Mouse (Mus musculus) T-helper 2 cell (primary cell): ENCODE measurements around the gene Nlgn2.

Source experiments
- in situ Hi-C: fragments of 300-600 bp; cut with MboI, MseI; formaldehyde crosslinking; loops from one replicate; pipeline ENCODE4 v1.15.1; 2025; ENCODE audit warnings: high pct_unique_total_duplicates

The Nlgn2 gene

DNA sequence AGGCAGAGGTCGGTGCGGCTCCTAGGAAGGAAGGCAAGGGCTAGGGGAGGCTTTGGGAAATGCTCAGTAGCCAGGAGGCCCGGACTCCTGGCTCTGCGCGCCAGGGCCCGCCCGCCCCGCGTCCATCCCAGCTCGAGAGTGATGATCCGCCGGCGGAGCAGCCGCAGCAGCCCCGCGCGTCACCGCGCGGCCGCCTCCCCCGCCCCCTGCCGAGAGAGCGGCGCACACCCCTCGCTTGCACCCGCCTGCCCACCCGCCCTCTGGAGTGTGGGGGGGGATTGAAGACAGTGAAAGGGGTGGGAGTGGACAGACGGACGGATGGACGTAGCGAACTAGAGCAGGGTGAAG lies at the start of gene Nlgn2:
TSS of gene Nlgn2 (minus strand) at position 181 of the 348 bp plus-strand sequence.
- in situ Hi-C loops, result loop anchor here (5.0 kb wide), 1 partner anchor 40 kb away; the partner anchor contains the start of gene Chrnb1

DNA sequence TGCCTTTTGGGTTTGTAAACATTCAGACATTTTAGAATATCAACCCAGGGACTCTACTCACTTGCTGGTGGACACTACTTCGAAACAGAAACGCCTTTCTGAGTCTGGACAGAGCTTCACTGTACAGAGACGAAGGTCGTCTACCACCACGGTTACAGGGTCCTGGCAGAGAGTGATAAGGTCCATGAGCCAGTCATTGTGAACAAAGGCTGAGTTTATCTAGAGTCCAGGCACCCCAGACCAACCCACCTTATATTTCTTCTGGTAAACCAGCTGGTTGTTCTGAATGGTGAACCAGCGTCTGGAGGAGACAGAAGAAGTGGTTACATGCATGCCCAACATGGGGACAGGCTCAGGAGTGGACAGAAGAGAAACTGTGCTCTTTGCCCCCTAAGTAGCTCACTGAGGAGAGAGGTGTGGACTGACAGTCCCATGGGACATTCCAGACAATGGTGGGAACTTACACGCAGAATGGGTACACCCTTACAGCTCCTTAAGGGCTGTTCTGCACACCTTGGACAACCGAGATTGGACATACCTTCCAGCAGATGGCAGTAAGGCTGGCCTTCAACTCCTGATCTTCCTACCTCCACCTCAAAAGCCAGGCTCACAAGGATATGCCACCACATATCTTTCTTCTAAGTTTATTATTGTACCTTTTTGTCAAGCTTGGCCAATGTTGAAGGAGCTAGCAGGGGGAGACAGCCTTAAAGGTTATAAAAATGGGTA lies 49.5 kb upstream of the Nlgn2 start:
- in situ Hi-C loops, result no loop called here

DNA sequence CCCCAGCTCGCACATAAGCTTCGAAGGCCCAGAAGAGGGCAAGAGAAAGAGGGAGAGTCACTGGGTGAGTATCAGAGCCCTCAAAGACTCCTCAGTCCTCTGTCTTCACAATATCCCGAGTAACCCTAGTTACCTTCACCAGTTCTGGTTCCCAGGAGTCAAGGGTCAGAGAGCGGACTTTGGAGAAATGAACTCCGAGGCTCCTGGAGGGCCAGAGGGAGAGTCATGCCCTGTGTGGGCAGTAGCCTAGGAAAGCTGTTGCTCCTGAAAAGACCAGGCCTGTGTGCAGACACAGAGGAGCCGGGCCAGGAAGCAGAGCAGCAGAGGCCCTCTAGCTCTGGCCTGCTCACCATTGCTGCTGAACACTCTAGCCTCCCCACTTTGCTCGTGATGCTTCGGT lies 47.1 kb upstream of the Nlgn2 start:
- in situ Hi-C loops, result no loop called here

DNA sequence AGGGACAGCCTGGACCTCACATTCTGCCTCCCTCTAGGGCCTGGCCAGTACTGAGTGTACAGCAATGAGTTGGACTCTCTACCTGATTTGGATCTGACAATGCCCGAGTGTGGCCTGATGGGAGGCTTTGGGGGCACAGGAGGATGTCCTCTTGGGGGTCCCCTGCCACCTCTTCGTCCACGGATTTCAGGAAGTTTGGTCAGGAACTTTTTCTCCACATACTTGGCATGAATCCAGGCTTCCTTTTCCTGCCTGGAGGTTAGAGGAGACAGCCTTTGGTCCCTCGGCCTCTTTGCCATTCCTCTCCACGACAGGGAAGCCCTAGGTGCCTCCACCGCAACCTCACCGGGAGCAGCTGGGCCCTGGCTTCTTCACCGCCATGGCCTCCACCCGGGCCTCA lies 46.7 kb upstream of the Nlgn2 start:
- in situ Hi-C loops, result no loop called here

DNA sequence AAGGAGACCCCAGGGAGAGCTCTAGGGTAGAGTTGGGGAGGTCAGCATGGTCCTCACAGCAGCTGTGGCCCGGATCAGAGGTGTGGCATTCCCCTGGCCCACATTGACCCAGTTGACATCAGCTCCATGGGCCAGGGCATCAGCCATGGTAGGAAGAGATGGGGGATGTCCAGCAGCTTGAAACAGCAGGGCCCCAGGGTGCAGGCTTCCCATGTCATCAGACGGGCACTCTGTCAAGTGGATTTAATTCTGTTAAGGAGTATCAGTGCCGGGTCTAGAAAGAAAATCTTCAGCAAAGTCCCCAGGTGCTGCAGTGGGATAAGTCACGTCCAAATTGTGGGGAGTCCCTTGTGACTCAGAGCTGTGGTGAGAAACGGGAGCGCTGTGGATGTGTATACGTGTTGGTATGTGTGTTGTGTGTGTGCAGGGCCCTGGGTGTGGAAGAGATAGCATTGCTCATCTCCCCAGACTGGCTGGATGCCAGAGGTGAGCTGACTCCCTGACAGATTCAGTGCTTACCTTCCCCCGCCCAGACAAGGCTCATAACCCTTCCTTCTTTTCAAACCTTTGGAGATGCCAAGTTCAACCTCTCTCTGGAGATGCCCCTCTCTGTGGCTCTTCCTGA lies 46.1 kb upstream of the Nlgn2 start:
- in situ Hi-C loops, result no loop called here

DNA sequence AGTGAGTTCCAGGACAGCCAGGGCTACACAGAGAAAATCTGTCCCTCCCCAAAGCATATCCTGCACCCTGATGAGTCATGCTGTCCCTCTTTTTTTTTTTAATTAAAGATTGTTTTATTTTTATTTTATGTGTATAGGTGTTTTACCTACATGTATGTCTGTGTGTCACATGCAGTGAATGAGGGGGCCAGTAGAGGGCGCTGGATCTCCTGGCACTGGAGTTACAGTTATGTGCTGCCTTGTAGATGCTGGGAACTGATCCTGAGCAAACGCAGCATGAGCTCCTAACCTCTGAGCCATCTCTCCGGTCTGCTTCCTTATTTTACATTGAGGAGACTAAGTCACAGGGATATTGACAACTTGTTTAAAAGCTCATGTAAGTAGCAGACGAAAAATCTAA lies 45.5 kb upstream of the Nlgn2 start:
- in situ Hi-C loops, result no loop called here

DNA sequence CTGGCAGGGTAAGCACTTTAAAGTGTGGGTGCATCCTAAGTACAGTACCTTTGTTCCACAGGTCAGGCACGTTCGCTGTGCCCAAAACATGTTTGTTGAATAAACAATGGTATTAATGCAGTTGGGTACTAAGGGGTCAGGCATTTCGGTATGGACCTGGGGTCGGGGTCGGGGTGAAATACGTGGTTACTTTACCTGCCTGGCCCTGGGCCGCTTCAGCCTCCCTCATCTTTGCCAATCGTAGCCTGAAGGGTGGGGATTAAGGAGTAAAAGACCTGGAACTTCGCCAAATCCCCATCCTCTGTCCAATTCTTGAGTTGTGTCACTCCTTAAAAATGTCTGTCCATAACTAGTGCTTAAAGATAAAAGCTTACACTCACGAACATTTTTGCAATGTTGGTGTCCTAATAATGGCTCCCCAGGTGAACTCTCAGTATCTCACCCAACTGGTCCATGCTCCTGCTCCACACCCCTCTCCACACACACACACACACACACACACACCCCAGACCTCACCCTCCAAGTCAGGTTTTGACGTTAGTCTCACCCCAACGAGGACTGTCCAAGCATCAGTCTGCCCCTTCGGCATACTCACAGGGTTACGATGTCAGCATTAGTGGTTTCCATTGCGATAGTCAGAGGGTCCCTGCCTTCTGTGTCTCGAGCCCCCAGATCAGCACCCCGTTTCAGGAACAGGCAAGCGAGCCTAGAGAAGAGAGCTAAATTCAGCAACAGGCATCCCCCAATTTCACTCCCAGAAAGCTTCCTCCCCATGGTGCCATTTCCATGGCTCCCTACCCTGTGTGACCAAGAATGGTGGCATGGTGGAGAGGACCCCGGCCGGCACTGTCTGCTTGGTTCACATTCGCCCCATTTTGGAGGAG lies 44.4 kb upstream of the Nlgn2 start:
- in situ Hi-C loops, result no loop called here

DNA sequence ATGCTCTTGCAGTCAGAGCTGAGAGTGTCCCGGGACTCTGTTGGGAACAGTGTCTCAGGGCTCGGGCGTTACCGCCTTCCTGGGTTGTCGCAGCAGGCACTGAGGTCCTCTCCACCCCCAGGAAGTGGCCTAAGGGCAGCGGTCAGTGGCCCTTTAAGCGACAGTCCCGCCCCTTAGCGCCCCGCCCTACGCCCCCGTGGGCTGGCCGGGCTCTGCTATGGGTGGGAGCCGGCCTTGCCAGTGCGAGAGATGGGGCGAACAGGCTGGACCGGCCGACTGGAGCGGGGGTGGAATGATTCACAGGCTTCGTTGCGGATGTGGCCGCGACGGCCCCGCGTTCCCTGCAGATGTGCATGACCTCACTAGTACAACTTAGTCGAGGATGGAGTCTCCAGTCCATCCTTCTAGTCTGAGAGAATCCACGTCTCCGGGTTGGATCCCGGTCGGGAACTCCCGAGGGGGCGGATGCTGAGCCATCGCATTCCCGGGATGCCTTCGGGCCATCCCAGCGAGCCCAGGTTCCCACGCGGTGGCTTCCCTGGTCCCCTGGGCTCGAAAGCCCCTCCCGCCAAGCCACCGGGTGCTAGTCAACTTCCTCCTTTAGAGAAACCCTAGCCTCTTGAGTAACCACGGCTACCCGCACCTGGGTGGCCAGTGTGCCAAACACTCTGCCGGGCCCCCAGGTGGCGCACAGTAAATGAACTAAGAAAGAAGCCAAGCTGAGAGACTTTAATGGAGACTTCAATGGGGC lies 43.4 kb upstream of the Nlgn2 start, which contains the start of gene Kctd11:
TSS of gene Kctd11 (minus strand) at position 554 of the 751 bp plus-strand sequence.
- in situ Hi-C loops, result no loop called here

DNA sequence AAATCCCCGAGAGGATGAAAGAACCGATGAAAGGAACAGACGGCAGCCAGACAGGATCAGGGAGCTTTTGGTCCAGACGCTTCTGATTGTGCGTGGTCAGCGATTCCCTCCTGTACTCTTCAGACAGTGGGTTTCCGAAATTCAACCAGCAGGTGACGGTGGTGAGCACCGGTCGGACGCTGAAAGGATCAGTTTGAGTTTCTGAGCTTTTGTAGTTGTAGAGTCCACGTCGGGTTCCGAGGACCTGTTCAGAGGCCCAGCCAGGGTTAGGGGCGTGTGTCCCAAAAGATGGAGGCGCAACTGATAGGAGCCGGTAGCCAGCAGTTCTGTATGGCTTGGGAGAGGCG lies 42.9 kb upstream of the Nlgn2 start:
- in situ Hi-C loops, result no loop called here

DNA sequence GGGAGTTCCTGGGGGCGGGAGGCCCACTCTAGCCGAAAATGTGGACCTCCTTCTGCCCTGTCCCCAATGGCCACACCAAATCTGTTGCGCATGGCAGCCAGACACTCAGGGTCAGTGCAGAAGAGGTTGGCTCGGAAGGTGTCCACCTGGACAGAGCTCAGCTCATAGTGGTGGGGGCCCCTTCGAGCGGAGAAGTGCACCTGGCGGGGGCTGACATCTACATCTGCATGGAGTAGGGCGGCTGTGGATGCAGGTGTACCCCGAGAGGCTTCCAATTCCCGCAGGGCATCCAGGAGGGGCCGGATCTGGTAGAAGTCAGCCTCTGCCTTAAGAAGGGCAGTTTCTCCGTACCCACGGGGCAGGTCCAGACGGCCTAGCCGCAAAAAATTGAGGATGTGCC lies 42.1 kb upstream of the Nlgn2 start:
- in situ Hi-C loops, result loop anchor here (5.0 kb wide), 1 partner anchor 77 kb away; the partner anchor contains the start of gene Fgf11

DNA sequence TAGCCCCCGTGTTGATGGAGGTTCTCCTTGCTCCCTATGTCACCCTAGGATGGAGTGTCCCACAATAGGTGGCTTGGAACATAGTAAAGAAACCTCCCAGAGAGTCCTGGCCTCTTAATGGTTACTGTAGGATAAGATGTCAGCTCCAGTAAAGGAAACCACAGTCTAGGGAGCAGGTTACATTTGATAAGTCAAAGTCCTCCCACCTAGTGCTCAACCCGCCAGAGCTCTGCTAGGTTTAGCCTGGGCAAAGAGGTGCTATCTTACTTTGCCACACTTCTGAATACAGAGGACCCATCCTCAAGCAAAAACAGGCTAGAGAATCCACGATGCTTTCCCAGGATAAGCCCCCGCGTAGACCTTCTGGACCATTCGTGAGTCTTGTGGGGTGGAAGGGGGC lies 41.4 kb upstream of the Nlgn2 start:
- in situ Hi-C loops, result loop anchor here (5.0 kb wide), 1 partner anchor 77 kb away; the partner anchor contains the start of gene Fgf11

DNA sequence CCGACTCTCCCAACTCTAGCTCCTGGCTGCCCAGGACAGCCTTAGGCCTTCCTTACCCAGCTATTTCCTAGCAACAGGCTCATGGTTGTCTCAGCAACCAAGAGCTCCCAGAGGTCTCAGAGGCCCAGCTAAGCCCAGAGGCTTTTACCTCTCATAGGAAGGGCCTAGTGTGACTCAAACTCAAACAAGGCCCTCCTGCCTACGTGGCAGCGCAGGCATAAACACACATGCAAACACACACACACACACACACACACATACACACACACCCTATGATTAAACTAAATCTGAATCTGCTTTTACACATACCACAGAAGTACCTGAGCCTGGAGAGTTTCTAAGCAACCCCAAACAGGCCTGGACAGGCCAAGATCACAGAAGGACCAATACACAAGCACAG lies 40.8 kb upstream of the Nlgn2 start:
- in situ Hi-C loops, result loop anchor here (5.0 kb wide), 1 partner anchor 76 kb away; the partner anchor contains the start of gene Fgf11

DNA sequence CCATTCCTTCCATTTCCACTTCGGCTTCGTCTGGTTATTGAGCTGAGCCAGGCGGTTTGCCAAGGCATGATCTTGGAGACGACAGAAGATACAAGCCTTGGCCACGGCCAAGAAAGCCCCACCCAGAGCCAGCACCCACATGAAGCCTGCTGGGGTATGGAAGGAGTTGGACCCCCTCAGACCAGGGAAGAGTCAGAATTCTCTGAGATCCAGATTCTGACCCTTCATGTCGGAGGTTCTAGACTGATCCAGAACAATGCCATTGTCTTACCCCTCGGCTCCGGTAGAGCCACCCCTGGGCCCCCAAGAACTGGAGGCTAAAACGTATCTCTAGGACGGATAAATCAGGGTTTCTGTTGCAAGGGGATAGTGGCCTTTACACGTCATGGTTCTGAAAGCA lies 40.3 kb upstream of the Nlgn2 start, which contains the start of gene Tmem95:
TSS of gene Tmem95 (minus strand) at position 141 of the 400 bp plus-strand sequence.
- in situ Hi-C loops, result loop anchor here (5.0 kb wide), 1 partner anchor 76 kb away; the partner anchor contains the start of gene Fgf11

DNA sequence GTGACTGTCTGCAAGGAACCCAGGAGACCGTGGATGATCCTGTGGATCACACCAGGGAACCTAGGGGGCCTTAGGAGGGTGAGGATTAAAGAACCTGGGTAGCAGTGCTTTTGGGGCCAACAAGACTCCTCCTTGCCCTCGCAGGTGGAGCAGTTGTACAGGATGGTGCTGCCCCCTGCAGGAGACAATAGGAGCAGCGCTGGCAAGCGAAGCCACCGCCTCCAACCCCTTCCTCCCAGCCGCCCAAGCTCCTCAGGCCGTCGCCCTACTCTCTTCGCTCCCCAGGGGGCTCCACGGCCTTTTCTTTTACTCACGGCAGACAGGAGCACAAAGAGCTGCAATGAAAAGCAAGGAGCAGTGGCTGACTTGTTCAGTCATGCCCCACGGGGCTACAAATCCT lies 39.3 kb upstream of the Nlgn2 start:
- in situ Hi-C loops, result loop anchor here (5.0 kb wide), 1 partner anchor 75 kb away; the partner anchor contains the start of gene Fgf11

DNA sequence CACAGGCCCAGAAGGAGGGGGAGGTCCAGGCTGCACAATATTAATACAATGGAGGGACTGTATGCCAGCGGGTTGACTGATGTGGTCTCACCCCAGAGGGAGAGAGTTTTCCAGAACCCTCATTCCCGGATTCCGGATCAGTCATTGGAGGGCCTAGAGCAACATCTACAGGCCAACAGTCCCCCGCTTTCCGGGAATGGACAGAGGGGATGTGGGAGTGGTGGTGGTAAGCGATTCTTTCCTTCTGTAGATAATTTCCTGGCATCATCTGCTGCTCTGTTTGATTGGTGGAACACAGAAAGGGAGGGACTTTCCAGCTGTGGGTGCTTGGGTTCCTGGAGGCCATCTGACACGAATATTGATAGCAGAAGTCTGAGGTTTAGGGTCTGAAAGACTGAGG lies 38.6 kb upstream of the Nlgn2 start:
- in situ Hi-C loops, result loop anchor here (5.0 kb wide), 1 partner anchor 74 kb away; the partner anchor contains the start of gene Fgf11

DNA sequence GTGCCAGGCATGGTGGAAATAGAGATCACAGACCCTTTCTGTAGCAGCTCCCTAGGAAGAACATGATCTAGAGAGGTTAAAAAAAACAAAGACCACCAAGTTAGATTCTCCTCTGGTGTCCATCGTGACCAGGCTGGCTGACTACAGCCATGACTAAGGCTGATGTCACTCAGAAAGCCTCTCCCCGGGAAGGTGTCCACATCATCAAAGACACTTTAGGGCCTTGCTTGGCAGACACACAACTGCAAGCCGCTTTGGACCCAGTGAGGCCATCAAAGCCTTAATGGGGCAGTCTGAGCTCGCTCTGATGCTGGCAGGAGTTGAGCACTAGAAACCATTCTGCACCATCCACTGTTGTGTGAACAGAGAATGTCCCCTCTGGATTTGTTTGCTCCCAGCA lies 34.9 kb upstream of the Nlgn2 start:
- in situ Hi-C loops, result no loop called here

DNA sequence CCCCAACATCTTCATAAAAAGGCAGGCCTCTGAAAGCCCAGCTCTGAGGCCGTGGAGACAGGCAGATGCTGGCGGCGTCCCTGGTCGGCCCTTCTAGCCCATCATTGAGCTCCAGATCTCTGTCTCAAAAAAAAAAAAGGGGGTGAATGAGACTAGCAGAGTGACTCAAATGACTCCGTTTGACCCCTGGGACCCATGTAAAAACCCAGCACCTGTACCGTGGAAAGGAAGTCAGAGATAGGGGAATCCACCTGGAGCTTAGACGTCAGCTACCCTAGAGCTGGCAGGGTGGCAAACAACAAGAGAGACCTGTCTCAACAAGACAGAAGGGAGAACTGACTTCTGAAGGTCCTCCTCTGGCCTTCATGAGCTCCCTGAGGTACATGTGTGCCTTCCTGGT lies 34.2 kb upstream of the Nlgn2 start:
- in situ Hi-C loops, result no loop called here

DNA sequence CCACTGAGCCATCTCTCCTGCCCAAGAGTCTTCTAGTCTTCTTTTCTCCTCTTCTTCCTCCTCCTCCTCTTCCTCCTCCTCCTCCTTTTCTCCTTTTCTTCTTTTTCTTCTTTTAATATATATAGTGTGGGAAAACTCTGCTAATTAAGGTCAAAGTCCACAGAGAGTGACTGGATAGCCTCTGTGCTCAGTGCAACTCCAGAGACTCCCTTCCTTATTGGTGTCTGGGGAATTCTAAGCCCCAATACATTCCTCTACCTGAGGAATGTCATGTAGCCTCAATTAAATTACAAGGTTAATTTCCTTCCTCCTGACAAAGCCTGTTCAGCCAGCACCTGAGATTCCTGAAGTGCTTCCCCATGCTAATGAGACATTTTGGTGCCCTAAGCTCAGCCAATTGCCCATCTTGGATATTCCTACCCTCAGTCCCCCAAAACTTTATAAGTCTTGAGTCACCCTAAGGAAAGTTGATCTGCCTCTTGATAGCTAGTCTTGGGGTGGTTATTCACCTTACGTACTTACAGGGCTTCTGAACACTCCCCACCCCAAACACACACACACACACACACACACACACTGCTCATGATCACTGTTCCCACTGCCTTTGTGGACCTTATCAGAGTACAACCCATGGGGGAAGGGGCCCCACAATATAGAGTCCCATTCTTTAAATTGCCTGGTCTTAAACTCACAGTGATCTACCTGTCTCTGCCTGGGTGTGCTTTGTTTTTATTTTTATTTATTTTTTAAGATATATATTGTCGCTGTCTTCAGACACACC lies 32.9 kb upstream of the Nlgn2 start:
- in situ Hi-C loops, result no loop called here

DNA sequence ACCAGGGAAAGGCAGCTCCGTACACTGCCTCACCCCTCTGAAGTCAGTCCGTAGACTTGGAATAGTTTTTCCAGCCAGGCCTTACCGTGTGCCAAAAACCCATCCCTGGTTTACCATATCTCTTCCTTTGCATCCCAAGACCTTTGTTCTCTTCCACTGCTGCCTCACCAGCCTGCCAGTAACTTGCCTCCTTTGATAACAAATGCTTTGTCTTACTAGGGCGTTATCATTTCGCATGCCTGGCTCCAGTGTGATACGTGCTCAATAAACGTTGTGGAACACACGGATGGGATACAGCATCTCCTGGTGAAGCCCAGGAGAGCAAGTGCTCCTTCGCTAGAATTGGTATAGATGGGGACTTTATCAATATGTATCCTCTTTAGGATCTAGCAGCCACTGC lies 29.8 kb upstream of the Nlgn2 start:
- in situ Hi-C loops, result no loop called here

DNA sequence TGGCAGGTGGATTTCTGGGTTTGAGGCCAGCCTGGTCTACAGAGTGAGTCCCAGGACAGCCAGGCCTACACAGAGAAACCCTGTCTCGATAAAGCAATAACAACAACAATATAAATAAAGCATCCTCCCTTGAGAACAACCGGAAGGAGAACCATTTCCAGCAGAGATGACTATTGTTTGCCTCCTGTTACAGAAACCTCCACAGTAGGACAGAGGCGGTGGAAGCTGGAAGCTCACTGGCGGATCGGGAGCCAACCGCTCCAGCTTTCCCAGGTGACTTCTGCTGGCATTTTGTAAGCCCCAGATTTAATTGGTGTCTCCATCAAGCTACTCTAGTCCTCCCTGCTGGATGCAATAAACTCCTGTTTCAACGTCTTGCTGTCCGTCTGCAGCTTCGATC lies 28.0 kb upstream of the Nlgn2 start:
- in situ Hi-C loops, result no loop called here
